Mouse (Mus musculus) megakaryocyte, embryonic 14.5 days (primary cell): ENCODE data around the gene Etnppl. TPM values are rescaled to one million over a fixed set of nuclear protein-coding genes. Genes with fewer than 3 reads are reported as not detected.

Source experiments
- H3K27me3 ChIP-seq: replicated peaks from 2 replicates; pipeline ENCODE3; 2012; ENCODE audit warnings: inconsistent platforms
- H3K36me3 ChIP-seq: replicated peaks from 2 replicates; pipeline ENCODE3; 2012; ENCODE audit warnings: low read length, inconsistent platforms, mixed read lengths
- H3K4me1 ChIP-seq: 2 replicates; pipeline ENCODE4 v1.6.1; 2012; ENCODE audit warnings: inconsistent platforms
- H3K4me3 ChIP-seq: replicated peaks from 2 replicates; pipeline ENCODE3; 2012; ENCODE audit warnings: moderate library complexity, mild to moderate bottlenecking, inconsistent platforms
- H3K9me3 ChIP-seq: 2 replicates; pipeline ENCODE4 v1.6.1; 2012; ENCODE audit warnings: inconsistent platforms
- FLI1 ChIP-seq: IDR thresholded peaks from 2 replicates; pipeline ENCODE4 v1.6.1; 2012; ENCODE audit warnings: low read length, inconsistent platforms, mixed read lengths
- GATA1 ChIP-seq: IDR thresholded peaks from 3 replicates; pipeline ENCODE4 v1.6.1; 2012; ENCODE audit warnings: mixed read lengths, low read length, inconsistent platforms, borderline replicate concordance
- polyA plus RNA-seq: library from polyadenylated mRNA; stranded (reverse); fragments of >175 nt; gene quantifications from 2 replicates; pipeline ENCODE4 v1.2.3, GENCODE M21; 2012; ENCODE audit warnings: low replicate concordance; ENCODE audit not compliant: insufficient read depth

The Etnppl gene
- polyA plus RNA-seq, 1 experiment = not detected

GRCm38 (mm10) chr3:130662496-130662895, 45.2 kb downstream of the Etnppl start:
- peaks cover 2% of the 10 kb centered on the region; the same call in 1 of the 2 replicates for H3K9me3 ChIP-seq
- no peak overlapping the region for H3K4me3 ChIP-seq
- H3K27me3 ChIP-seq = no peaks in the 10 kb centered on the region
- H3K4me1 ChIP-seq = no peaks in the 10 kb centered on the region
- TF ChIP-seq FLI1 (no peak), GATA1 (no peak)
- no peaks in the 10 kb centered on the region for H3K36me3 ChIP-seq

- no peaks in the 10 kb centered on the region for H3K36me3 ChIP-seq
- H3K4me3 ChIP-seq = no peak overlapping the region
- no peak for TF ChIP-seq GATA1
- no peak for TF ChIP-seq FLI1
- H3K9me3 ChIP-seq = no peaks in the 10 kb centered on the region
- H3K27me3 ChIP-seq = no peaks in the 10 kb centered on the region
- H3K4me1 ChIP-seq = no peaks in the 10 kb centered on the region
Observed at GRCm38 (mm10) chr3:130671291-130671690, 54.0 kb downstream of the Etnppl start.

- Histone ChIP-seq H3K4me1 (no peaks in the 10 kb centered on the region), H3K4me3 (no peak overlapping the region)
Observed at GRCm38 (mm10) chr3:130677671-130678460, 60.6 kb downstream of the Etnppl start.

GRCm38 (mm10) chr3:130681226-130681625, 64.0 kb downstream of the Etnppl start:
- TF ChIP-seq GATA1 (no peak), FLI1 (no peak)
- H3K9me3 ChIP-seq = peaks cover 15% of the 10 kb centered on the region; the same call in 1 of the 2 replicates
- H3K36me3 ChIP-seq = no peaks in the 10 kb centered on the region
- no peak overlapping the region for H3K4me3 ChIP-seq
- no peaks in the 10 kb centered on the region for H3K4me1 ChIP-seq
- peaks cover 5% of the 10 kb centered on the region for H3K27me3 ChIP-seq

More at GRCm38 (mm10) chr3:130677671-130678460, 60.6 kb downstream of the Etnppl start:
- peaks cover 15% of the 10 kb centered on the region; the same call in 1 of the 2 replicates for H3K9me3 ChIP-seq
- peaks cover 5% of the 10 kb centered on the region for H3K27me3 ChIP-seq
- H3K36me3 ChIP-seq = no peaks in the 10 kb centered on the region
- TF ChIP-seq GATA1 = no peak
- TF ChIP-seq FLI1 = no peak

GRCm38 (mm10) chr3:130682183-130682582, 64.9 kb downstream of the Etnppl start:
- H3K4me1 ChIP-seq = no peaks in the 10 kb centered on the region
- peaks cover 15% of the 10 kb centered on the region; the same call in 1 of the 2 replicates for H3K9me3 ChIP-seq
- no peaks in the 10 kb centered on the region for H3K36me3 ChIP-seq
- peaks cover 5% of the 10 kb centered on the region for H3K27me3 ChIP-seq
- H3K4me3 ChIP-seq = no peak overlapping the region
- TF ChIP-seq FLI1 = no peak
- TF ChIP-seq GATA1 = no peak

GRCm38 (mm10) chr3:130683836-130684235, 66.6 kb downstream of the Etnppl start:
- no peaks in the 10 kb centered on the region for H3K36me3 ChIP-seq
- H3K4me1 ChIP-seq = no peaks in the 10 kb centered on the region
- TF ChIP-seq FLI1 (no peak), GATA1 (no peak)
- peaks cover 5% of the 10 kb centered on the region; the same call in 1 of the 2 replicates for H3K9me3 ChIP-seq
- peaks cover 5% of the 10 kb centered on the region for H3K27me3 ChIP-seq
- H3K4me3 ChIP-seq = no peak overlapping the region

GRCm38 (mm10) chr3:130684276-130685013, 67.2 kb downstream of the Etnppl start:
- Histone ChIP-seq H3K4me1 (no peaks in the 10 kb centered on the region), H3K9me3 (peaks cover 4% of the 10 kb centered on the region; the same call in 1 of the 2 replicates), H3K4me3 (no peak overlapping the region), H3K27me3 (peaks cover 5% of the 10 kb centered on the region), H3K36me3 (no peaks in the 10 kb centered on the region)
- TF ChIP-seq FLI1 (no peak), GATA1 (no peak)

- no peak overlapping the region for H3K4me3 ChIP-seq
- peaks cover 5% of the 10 kb centered on the region for H3K27me3 ChIP-seq
- H3K36me3 ChIP-seq = no peaks in the 10 kb centered on the region
- H3K9me3 ChIP-seq = no peaks in the 10 kb centered on the region
- TF ChIP-seq FLI1 (no peak), GATA1 (no peak)
- no peaks in the 10 kb centered on the region for H3K4me1 ChIP-seq
Observed at GRCm38 (mm10) chr3:130685014-130685366, 67.7 kb downstream of the Etnppl start.

- H3K4me3 ChIP-seq = no peak overlapping the region
- peaks cover 4% of the 10 kb centered on the region for H3K27me3 ChIP-seq
- no peaks in the 10 kb centered on the region for H3K9me3 ChIP-seq
- H3K4me1 ChIP-seq = peaks cover 6% of the 10 kb centered on the region; the same call in 1 of the 2 replicates
- H3K36me3 ChIP-seq = peaks cover 5% of the 10 kb centered on the region
- TF ChIP-seq GATA1 (no peak), FLI1 (no peak)
Observed at GRCm38 (mm10) chr3:130687051-130687450, 69.8 kb downstream of the Etnppl start.

Other genes with a start within 250 kb of the Etnppl start
- gene Ostc, start 92.0 kb downstream of the Etnppl start, polyA plus RNA-seq = 31.3 and 53.8 TPM in 2 replicates
- 32.6 and 76.9 TPM in 2 replicates for gene Rpl34, start 113.0 kb downstream of the Etnppl start, polyA plus RNA-seq